In genomic region chr5:66746761-66747160, GRCm38 (mm10) we compare ENCODE assay signal across 8 mouse cellular contexts. TPM values are rescaled to one million over a fixed set of nuclear protein-coding genes. Genes with fewer than 3 reads are reported as not detected.
DNase-seq lines count a peak whose midpoint lies in the region; ATAC-seq and TF ChIP-seq lines count a peak whose summit lies in the region.

No protein-coding gene starts in this region.

- H3K4me3 ChIP-seq in kidney, postnatal 0 days (replicated peaks; ENCODE audit: low read depth, low read length), result peak overlapping the region; percentile 55
- H3K4me3 ChIP-seq in forebrain, embryonic 10.5 days, result peak overlapping the region; percentile 78
- H3K4me3 ChIP-seq in intestine, embryonic 14.5 days (ENCODE audit: low read depth, low read length), result peak overlapping the region; percentile 64
- peak overlapping the region; percentile 77 for H3K4me3 ChIP-seq in neural tube, embryonic 13.5 days

- peaks cover 20% of the 10 kb centered on the region for H3K4me1 ChIP-seq in kidney, postnatal 0 days (replicated peaks; ENCODE audit: insufficient read depth, low read length)
- peaks cover 44% of the 10 kb centered on the region for H3K4me1 ChIP-seq in forebrain, embryonic 10.5 days
- H3K4me1 ChIP-seq in intestine, embryonic 14.5 days (replicated peaks; ENCODE audit: control insufficient read depth, insufficient read depth, low read length), result peaks cover 23% of the 10 kb centered on the region
- H3K4me1 ChIP-seq in neural tube, embryonic 13.5 days (replicated peaks), result peaks cover 50% of the 10 kb centered on the region

- no peak overlapping the region for H3K9ac ChIP-seq in kidney, postnatal 0 days (ENCODE audit: low read depth, low read length)
- no peak overlapping the region for H3K9ac ChIP-seq in intestine, embryonic 14.5 days (ENCODE audit: low read length)
- H3K9ac ChIP-seq in neural tube, embryonic 13.5 days, result peak overlapping the region; percentile 84

- H3K4me2 ChIP-seq in kidney, postnatal 0 days (ENCODE audit: low read length), result peak overlapping the region; percentile 77
- H3K4me2 ChIP-seq in intestine, embryonic 14.5 days (ENCODE audit: low read length), result peak overlapping the region; percentile 99
- peak overlapping the region; percentile 75 for H3K4me2 ChIP-seq in neural tube, embryonic 13.5 days

- DNase-seq in kidney, postnatal 0 days (ENCODE audit: low spot score), result no peak
- no peak for DNase-seq in kidney, adult 9 months
- peak; percentile 21 for DNase-seq in forebrain, embryonic 10.5 days (ENCODE audit: extremely low spot score, low spot score)
- no peak for DNase-seq in intestine, embryonic 14.5 days (ENCODE audit: low spot score)
- no peak for DNase-seq in urinary bladder, postnatal 4 days (ENCODE audit: low spot score in 2 of 2)
- no peak for DNase-seq in adrenal gland, adult 18-20 months (ENCODE audit: low spot score in 2 of 2)

- H3K27ac ChIP-seq in kidney, postnatal 0 days, result peak overlapping the region; percentile 54; the same call in 1 of the 2 replicates
- 0 out of 2 replicates have a peak overlapping the region, but pooled peaks have one; percentile 85 for H3K27ac ChIP-seq in forebrain, embryonic 10.5 days
- no peak overlapping the region for H3K27ac ChIP-seq in intestine, embryonic 14.5 days (ENCODE audit: low read depth)
- H3K27ac ChIP-seq in neural tube, embryonic 13.5 days (replicated peaks), result peak overlapping the region; percentile 87

- WGBS in kidney, postnatal 0 days, result 9% methylated on average over 11 of the region's 11 CpGs
- WGBS in forebrain, embryonic 10.5 days, result 2% methylated on average over 11 of the region's 11 CpGs
- 16% methylated on average over 11 of the region's 11 CpGs for WGBS in intestine, embryonic 14.5 days
- 4% methylated on average over 11 of the region's 11 CpGs for WGBS in neural tube, embryonic 13.5 days

- no peak for TF ChIP-seq CTCF in kidney, postnatal 0 days (IDR thresholded peaks at IDR 0.05; ENCODE audit: low read depth)

- H3K9me3 ChIP-seq in kidney, postnatal 0 days (replicated peaks; ENCODE audit: low read length), result no peaks in the 10 kb centered on the region
- no peaks in the 10 kb centered on the region; the same call in 1 of the 2 replicates for H3K9me3 ChIP-seq in forebrain, embryonic 10.5 days
- no peaks in the 10 kb centered on the region for H3K9me3 ChIP-seq in intestine, embryonic 14.5 days (ENCODE audit: control insufficient read depth, low read length)
- H3K9me3 ChIP-seq in neural tube, embryonic 13.5 days, result no peaks in the 10 kb centered on the region

- no peaks in the 10 kb centered on the region for H3K36me3 ChIP-seq in kidney, postnatal 0 days (ENCODE audit: insufficient read depth, low read length)
- H3K36me3 ChIP-seq in forebrain, embryonic 10.5 days (replicated peaks), result no peaks in the 10 kb centered on the region
- H3K36me3 ChIP-seq in intestine, embryonic 14.5 days (ENCODE audit: control insufficient read depth, insufficient read depth, low read length), result no peaks in the 10 kb centered on the region
- H3K36me3 ChIP-seq in neural tube, embryonic 13.5 days, result no peaks in the 10 kb centered on the region

- no peak for ATAC-seq in kidney, postnatal 0 days (replicated peaks; ENCODE audit: low FRiP score, low read depth)
- ATAC-seq in intestine, embryonic 14.5 days (replicated peaks; ENCODE audit: low FRiP score, low TSS enrichment, low read depth), result no peak
- no peak for ATAC-seq in neural tube, embryonic 13.5 days (ENCODE audit: low read depth)
- ATAC-seq in activated CD4-positive, CD25-positive, alpha-beta regulatory T cell, adult 4 months, result no peak

- no peaks in the 10 kb centered on the region for H3K27me3 ChIP-seq in kidney, postnatal 0 days (ENCODE audit: insufficient read depth, low read length)
- peaks cover 63% of the 10 kb centered on the region for H3K27me3 ChIP-seq in forebrain, embryonic 10.5 days (ENCODE audit: poor library complexity, severe bottlenecking)
- peaks cover 7% of the 10 kb centered on the region for H3K27me3 ChIP-seq in intestine, embryonic 14.5 days (replicated peaks; ENCODE audit: control insufficient read depth, insufficient read depth, low read length)
- H3K27me3 ChIP-seq in neural tube, embryonic 13.5 days, result no peaks in the 10 kb centered on the region

RNA-seq across cellular contexts. Expression of gene Limch1, which starts 1.1 kb away (rescaled TPM):
- 32.8 and 34.1 TPM in 2 replicates for polyA plus RNA-seq in kidney, postnatal 0 days (2015; fragmentation: Nextera tagmentation; extraction: Ambion mirVana)
- polyA plus RNA-seq in forebrain, embryonic 10.5 days (2016; fragmentation: Nextera tagmentation; extraction: Ambion mirVana), result 26.6 and 28.3 TPM in 2 replicates
- polyA plus RNA-seq in intestine, embryonic 14.5 days (2014; fragmentation: Nextera tagmentation; extraction: Ambion mirVana), result 16.1 and 18.3 TPM in 2 replicates
- polyA plus RNA-seq in neural tube, embryonic 13.5 days (2015; fragmentation: Nextera tagmentation; extraction: Ambion mirVana), result 52.8 and 62.9 TPM in 2 replicates
- total RNA-seq in adrenal gland, adult 18-20 months (2021), result 10 to 100 TPM; 53.2 to 69.4 TPM
- under 1 TPM in 1 of 2 experiments, not detected in 1; 0.16 TPM for polyA plus RNA-seq in activated CD4-positive, CD25-positive, alpha-beta regulatory T cell, adult 4 months (2017; shearing (Covaris generic))

Comparison
In these comparisons a context has a peak if more than half of its experiments do, and no peak if none do; other contexts are left out.
1. RNA of gene Limch1, which starts 1.1 kb away (polyA plus RNA-seq): 52.8 to 62.9 TPM in neural tube, embryonic 13.5 days, 32.8 to 34.1 TPM in kidney, postnatal 0 days, 26.6 to 28.3 TPM in forebrain, embryonic 10.5 days and 16.1 to 18.3 TPM in intestine, embryonic 14.5 days; 0.16 TPM in activated CD4-positive, CD25-positive, alpha-beta regulatory T cell, adult 4 months; every median in the first group is over 10 times any median in the second.
2. Peak in every context shown above with its lines, with median percentiles within 50 percentile points of each other: H3K4me2 ChIP-seq and H3K4me3 ChIP-seq.